Mouse (Mus musculus): Measurements from ENCODE around the gene Bpifb9b.
"Not testable (repeated sequence)": the region's sequence is repeated elsewhere in the genome, so short reads cannot be mapped to it uniquely, and the experiment has no call there.

GRCm38 (mm10) chr2:154264397-154264796, 42.6 kb upstream of the Bpifb9b start:
- not testable (repeated sequence) for TF ChIP-seq CTCF (IDR thresholded peaks at IDR 0.05; ENCODE audit: control insufficient read depth, insufficient read depth, insufficient replicate concordance, low read depth, low read length); POLR2A (IDR thresholded peaks at IDR 0.05; ENCODE audit: control insufficient read depth, low read depth, low read length)
